Mouse (Mus musculus): ENCODE data around the gene Ms4a18.

Gene Ms4a18

DNA sequence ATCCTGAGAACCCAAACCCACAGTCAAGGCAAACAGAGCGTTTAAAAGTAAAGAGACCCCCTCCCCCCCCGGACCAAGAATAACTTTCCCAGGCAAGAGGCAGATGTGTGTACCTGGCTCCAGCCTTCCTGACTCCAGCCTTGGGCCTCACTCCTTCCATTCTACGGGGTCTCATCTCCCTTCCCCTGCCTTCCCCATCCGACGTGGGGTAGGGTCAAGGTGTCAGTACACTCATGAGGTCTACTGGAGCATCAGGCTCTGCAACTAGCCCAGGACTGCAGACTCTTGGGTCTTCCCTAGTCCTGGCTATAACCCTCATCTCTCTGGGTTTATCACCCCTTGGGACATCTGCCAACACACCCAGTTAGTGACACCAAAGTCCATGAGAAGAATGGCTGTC, 37.6 kb downstream of the Ms4a18 start:
- no peak for DNase-seq

DNA sequence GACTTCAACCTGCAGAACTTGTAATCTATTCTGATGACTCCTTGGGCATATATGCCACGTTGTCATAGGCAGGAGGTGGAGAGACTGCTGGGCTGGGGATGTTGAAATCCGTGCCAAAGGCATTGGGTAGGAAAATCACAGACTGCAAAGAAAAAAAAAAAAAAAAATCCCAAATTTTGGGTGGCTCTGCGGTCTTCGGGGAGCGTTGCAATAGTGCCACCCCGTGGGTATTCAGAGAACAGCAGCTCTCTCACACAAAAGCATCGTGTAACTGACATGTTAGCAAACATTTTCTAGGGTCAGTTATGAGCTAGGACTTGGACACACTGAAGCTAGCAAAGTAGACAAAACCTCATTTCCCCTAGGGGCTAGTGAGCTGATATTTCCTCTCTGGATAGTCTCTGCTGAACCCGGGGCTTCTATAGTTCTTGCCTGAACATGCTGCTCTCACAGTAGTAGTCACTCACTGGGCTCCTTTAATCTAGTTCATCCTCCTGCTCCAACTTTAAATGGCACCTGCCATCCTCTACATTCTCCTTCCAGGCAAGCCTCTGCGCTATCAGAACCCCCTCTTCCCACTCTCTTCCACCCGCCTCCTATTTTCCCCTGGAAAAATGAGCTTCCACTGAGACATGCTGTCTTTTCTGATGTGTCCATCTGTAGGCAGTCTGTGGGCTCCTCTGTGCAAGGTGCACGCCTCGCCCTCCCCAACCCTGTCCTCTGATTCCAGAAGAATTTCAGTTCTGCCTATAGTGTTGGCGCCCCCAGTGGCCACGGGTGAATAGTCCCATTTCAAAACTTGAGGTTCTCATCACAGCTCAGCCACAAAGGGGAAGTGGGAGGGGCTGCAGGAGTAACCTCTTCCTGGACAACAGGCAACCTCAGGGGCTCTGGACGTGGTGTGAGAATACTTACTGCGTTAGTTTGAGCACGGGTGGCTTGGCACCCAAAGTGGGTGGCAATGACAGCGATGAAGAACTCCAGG, 38.4 kb downstream of the Ms4a18 start:
- DNase-seq: peak; percentile 76 to 88

DNA sequence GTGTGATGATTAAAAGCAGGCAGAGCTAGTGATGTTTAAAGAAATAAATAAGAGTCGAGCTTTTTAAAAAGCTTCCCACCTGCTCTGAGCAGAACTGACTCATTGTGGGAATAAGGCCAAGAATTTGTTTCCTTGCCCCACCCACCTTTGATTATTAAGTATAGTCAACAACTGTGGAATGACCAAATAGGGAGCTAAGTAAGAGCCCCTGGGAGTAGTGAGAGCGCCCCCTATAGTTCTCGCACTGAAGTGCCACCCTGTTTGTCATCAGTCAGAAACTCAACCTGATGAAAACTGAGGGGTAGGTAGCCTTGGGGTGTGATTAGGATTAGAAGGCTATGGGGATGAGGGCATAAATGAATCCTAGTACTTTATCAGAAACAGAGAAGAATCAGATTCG, 41.5 kb downstream of the Ms4a18 start:
- DNase-seq: no peak

DNA sequence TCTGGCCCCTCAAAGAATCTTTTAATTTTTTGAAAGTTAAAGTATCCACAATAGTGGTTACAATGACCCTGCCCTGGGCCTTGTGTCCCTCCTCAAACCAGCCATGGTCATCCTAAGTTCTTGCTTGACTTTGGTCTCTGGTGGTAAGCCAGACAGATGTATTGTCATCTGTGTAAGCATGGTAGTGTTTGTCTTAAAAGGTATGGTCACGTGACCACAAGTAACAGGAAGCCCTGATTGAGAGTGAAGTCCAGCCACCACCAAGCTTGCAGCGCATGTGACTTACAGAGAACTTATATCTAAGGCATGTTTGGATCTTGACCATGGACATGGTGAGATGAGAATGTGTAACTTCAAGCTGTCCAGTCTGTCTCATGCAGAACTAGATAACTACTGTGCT, 42.6 kb downstream of the Ms4a18 start:
- DNase-seq: no peak

DNA sequence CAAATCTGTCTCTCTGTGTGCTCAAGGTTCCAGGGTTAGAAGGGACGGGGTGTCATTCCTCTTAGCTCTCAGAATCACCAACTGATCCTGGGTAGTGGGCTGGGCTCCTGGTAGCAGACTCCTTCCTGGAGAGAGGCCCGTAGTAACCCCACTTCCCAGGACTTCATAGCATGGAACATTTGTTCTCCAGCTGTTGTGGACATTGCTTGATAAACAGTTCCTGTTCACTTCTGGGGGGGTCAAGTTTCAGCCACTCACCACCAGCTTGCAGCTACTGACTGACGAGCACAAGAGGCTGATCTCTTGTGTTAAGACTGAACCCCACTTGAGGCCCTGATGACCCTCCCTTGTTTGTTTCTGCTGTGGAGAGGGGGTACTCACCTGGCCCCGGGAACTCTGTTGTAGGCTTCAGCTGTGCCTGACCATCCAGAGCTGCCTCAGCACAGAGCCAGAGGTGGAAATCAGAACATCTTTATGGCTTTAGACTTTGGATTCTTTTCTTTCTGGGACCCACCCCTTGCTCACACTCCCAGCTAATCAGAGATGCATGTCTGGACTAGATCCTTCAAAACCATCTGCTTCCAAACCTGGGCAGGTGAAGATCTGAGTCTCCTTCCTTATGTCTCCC, 43.5 kb downstream of the Ms4a18 start, which contains the start of gene Ms4a10:
Gene Ms4a10, minus strand, starts transcription at position 433 of the 628 bp plus-strand sequence.
- no peak for DNase-seq

DNA sequence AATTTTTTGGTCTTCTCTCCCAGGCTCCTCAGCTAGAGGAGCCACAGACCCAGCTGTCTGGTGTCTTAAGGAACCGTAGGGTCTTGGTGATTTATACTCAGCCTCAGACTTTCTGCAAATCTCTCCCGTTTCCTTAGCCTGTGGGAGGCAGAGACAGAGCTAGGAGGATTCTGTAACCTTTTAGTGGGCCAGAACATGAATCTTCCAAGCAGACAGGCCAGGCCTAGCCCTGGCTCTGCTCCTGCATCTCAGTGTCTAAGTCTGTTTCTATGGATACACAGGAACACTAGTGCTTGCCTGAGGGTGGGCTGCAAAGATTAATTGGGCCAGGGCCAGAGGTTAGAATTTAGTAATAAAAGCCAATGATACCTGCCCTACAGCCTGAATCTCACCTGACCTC, 44.6 kb downstream of the Ms4a18 start:
- no peak for DNase-seq

DNA sequence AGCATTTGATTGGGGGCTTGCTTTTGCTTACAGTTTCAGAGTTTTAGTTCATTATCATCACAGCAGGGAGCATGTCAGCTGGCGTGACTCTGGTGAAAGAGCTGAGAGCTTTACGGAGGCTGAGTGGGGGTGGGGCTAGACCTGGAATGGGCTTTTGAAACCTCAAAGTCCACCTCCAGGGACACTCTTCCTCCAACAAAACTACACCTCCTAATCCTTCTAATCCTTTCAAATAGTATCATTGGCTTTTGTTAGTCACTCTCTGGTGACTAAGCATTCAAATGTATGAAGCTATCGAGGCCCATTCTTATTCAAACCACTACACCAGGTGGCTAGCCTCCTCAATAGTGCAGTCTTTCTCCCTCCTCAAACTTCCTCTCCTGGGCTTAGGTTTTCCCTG, 45.2 kb downstream of the Ms4a18 start:
- no peak for DNase-seq

DNA sequence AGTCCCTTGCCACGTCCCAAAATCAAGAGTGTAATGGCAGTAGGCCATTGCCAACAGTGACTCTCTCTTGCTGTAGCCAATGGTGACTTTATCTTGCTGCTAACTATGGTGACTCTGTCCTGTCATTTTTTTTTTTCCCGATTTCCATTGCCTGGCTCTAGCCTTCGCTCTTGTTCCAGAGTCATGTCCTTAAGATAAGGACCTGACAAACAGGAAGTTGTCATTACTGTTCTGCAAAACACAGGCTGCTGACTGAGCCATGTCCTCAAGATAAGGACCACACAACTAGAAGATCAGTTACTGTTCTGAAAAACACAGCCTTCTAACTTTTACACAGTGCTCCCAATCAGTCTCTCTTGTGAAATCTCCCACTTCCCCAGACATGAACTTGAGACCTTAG, 47.4 kb downstream of the Ms4a18 start:
- DNase-seq: no peak

DNA sequence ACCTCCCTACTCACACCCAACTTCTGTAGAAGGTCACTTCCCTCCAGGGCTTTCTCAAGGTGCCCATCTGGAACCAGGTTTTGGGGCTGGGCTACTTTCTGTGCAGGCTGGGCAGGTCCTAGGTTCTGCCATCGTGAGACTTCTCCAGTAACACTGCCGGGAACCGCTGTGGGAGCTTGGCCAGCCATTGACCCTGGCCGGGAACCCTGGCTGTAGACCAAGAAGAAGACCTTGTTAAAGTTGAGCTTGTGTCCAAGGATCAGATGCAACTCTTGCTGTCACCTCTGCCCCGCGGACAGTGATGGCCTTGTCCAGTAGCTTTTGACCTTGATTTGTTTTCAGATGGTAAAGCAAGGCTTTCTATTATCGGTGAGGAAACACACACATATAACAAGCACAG, 49.3 kb downstream of the Ms4a18 start:
- no peak for DNase-seq

DNA sequence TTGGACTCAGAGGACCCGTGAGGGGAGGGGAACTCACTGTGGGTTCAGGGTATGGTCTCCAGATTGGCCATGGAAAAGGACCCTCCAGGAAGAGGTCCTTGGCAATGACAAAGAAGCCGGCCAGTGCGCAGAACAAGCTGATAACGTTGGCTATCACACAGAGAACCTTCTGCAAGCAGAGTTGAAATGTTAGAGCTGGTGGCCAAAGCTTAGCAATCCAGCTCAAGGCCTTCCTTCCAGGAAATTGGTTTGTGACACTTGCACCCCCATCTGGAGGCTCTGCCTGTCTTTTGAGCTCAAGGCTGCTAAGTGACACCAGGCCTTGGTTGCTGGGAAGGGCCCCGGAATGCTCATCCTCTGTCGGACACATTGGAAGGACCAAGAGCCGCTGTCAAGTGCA, 52.1 kb downstream of the Ms4a18 start:
- no peak for DNase-seq

DNA sequence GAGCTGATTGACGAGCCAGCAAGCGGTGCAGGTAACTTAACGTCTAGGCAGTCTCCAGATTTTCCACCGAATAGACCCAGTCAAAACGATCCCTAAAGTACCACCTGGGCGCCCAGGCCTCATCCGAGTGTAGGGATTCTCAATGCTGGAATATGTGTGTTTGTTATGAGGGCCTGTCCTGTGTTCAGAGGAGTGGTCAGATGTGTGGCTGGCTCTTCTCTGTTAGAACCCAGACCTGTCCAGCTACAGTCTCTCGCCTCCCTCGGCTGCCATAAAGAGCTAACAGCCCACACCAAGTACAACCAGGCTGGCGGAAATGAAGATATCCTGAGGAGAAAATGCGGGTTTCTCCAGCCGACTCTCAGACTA, 57.9 kb downstream of the Ms4a18 start:
- no peak for DNase-seq

DNA sequence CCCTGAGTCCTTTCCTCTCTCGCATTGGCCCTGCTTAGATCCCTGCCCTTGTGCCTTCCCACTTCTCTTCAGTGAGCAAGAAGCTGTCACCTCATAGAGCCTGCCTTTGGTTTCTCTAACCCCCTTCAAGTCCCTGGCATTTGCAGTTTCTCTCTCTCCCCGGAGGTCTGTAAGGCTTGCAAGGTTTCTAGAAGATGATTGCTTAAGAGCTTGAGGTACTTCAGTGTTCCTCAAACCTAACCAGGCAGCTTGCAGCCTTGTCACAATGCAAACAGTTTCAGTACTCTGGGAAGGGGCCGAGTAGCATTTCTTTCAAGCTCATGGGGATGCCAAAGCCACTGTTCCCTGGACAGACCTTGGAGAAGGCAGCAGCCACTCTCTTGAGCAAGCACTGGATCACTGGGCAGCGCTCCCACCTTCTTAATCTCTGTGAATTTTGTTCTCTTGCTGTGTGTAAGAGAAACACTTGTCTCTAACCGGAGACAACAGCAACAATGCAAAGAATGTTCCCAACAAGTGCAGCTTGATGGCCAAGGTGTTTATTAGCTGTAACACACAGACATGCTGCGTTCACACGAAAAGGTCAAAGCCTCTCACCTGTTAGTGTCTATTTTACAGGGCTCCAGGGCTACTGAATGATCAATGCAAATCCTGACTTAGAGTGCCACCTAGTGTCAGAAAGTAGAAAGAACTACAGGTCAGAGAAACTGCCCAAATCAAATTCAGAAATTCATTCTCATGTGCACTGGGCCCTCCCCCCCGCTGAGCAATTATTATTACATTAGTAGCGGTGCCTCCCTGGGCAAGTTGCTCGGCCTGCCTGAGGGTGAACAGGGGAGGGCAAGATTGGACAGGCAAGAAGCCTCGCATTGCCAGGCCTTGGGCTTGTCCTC, 58.5 kb downstream of the Ms4a18 start:
- peak; percentile 46 to 68 for DNase-seq

DNA sequence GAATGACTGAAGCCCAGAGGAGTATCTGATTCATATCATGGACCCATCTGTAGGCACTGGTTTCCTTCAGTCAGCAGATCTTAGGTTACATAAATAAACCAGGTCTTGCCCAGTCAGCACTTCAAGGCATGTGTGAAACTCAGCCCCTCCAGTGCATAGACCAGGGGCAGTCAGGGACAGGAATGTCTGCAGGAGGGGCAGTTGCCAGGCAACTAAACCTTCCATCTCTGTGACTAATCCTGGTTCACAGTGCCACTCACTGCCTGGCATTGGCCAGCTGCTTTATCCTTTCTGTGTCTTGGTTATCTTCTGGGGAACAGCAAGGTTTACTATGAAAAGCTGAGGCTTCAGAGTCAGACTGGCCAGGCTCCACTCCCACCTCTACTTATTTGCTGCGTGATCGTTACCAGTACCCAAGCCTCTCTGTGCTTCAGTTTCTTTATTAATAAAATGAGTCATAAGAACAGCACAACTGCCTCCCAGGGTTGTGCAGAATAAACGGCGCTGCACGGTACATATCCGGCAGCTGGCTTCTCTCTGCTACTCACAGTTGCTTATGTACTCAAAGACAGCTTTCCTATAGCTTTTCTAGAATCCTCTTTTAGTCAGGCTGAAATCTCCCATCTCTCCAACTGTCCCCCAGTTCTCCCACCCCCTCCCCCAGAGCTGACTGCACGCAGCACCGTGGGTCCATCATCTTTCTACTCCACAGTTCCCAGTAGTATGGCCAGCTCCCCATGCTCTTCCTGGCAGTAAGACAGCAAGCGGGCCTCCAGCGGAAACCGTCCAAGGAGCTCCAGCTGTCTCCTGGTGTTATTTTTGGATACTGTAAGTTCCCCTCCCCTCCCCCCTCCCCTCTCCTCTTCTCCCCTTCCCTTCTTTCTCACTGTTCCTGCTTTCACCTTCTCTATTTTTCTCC, 65.6 kb downstream of the Ms4a18 start:
- DNase-seq: peak in 1 of 2 experiments; percentile 16

DNA sequence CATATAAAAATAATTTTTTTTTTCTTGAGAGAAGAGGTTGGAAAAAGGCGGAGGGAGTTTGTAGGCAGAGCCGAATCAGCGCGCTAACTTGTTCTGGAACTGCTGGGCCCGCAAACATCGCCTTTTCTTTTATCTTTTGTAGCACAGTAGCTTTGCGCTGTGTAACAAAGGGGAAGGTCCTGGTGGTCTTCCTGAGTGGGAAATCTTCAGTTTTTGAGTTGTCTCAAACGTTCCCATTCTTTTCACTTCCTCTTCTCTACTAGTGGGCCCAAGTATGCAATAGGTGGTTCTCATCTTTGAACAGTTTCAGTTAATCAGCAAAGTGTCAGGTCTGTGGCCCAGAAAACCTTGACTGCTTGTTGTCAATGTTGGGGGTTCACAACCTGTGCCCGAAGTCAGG, 68.3 kb downstream of the Ms4a18 start:
- DNase-seq: no peak

DNA sequence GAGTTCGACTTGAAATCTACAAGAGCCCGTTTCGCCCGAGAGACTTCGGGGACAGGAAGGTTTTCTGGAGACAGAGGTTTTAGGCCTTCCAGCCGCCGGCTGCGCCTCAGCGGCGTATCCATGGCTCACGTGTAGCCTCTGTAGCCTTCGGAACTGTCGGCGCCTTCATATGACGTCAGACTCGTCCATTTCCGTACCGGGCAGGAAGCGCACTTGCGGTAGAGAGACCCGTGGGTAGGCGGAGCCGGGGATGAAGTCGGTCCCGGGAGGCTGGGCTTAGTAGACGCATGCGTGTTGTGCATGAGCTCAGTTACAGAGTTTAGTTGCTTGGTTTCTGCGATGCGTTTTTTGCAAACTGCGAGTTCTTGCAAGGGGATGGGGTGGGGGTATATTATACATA, 68.7 kb downstream of the Ms4a18 start, which contains the start of gene Ccdc86:
Gene Ccdc86, minus strand, starts transcription at position 155 of the 400 bp plus-strand sequence.
- peak; percentile 94 to 98 for DNase-seq

DNA sequence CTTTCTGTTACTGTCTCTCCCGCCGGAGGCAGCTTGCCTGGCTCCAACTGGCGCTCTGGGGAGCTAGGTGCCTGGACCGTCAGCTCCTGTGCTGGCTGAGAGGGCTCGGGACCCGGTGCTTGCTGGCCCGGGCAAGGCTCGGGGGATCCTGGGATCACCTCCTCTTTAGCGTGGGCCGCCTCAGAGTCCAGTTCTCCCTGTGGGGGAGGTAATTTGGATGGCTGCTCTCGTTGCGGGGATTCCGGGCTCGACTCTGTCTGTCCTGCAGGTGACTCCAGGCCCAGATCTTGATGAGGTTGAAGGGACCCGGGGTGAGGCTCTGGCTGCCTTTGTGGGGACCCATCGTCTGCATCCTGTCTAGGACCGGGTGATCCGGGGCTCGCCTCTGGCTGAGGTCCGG, 69.4 kb downstream of the Ms4a18 start:
- DNase-seq: peak in 1 of 2 experiments; percentile 23

DNA sequence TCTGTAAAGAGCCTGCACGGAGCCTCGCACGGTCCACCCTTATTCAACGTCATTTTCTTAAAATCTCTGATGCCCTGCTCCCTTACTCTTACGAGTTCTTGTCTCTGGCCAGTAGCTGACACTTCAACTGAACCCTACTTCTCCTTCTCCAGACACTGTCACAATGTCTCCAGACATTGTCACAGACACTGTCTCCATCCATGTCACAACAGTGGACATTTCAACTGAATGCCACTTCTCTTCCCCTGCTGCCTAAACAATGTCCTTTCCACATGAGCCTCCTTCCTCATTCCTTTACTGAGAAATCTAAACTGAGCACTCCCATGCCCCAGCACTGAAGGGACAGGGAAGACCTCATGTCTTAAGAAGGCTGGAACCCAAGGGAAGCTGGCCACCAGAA, 70.6 kb downstream of the Ms4a18 start:
- DNase-seq: no peak
